Mouse (Mus musculus) c-Kit-negative CD71-positive TER-119-positive erythroid progenitor cells, embryonic 14.5 days (primary cell): ENCODE results near the gene Ciz1.

Source experiments
- DNase-seq: peaks from one replicate; pipeline ENCODE4 v3.0.0-alpha.2; 2013; ENCODE audit warnings: low read depth, low spot score

Ciz1 gene

GRCm38 (mm10) chr2:32319586-32320580 lies 32.2 kb upstream of the Ciz1 start:
- no peak for DNase-seq

GRCm38 (mm10) chr2:32320721-32321120 lies 31.4 kb upstream of the Ciz1 start:
- no peak for DNase-seq

- no peak for DNase-seq
Observed at GRCm38 (mm10) chr2:32321591-32322298, 30.4 kb upstream of the Ciz1 start.

DNA sequence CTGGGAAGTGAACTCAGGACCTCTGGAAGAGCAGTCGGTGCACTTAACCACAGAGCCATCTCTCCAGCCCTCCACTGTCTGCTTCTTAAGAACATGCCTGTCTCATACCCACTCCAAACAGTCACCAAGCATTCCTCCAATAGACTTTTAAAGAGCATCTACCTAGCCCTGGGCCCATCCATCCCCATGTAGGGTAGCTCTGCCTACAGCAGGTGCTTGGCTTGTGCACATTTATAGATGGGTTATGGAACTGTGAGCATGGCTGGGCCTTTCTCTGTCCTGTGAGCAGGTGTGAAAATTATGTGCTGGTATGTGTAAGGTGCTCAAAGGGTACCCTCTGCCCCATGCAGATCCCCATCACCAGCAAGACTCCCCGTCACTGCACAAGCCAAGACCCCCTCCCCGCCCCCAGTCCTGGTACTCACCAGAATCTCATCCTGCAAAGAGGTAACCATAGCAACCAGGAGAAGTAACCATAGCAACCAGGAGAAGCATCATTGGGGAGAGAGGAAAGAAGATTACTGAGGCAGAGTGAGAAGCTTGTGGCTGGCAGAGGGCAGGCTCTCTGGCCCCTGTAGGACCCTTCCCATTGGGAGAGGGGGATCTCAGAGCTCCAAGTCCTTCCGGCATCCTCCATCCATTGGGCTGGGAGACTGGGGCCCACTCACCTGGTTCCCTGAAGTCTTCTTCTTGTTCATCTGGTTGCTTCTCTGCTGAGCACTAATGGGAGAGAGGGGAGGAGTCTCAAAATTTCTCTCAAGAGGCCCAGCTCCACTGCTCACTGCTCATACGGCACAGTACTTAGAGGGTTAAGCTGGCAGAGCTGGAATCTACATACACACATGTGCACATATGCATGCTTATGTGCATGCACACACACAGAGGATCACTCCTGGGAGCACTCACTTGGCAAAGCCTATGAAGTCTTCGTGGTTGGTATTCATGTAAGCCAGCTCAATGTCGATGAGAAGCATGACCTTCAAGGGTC lies 29.1 kb upstream of the Ciz1 start:
- no peak for DNase-seq

GRCm38 (mm10) chr2:32324322-32324721 lies 27.8 kb upstream of the Ciz1 start:
- DNase-seq: no peak

DNA sequence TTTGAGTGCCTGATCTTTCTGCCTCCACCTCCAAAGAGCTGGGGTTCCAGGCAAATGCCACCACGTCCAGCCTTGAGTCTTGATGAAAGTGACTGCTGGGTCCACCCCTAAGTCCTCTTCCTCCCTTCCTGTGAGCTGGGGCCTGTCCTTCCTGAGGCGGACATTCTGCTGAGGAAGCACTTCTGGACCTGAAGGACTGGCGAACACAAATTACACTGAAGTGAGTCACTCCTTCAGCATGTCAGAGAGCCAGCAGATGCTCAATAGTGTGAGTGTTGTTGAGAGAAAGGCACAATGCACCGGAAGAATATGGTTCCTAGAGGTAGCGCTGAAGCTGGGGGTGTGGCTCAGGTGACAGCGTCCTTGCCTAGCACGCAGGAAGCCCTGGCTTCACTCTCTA lies 26.8 kb upstream of the Ciz1 start:
- no peak for DNase-seq

DNA sequence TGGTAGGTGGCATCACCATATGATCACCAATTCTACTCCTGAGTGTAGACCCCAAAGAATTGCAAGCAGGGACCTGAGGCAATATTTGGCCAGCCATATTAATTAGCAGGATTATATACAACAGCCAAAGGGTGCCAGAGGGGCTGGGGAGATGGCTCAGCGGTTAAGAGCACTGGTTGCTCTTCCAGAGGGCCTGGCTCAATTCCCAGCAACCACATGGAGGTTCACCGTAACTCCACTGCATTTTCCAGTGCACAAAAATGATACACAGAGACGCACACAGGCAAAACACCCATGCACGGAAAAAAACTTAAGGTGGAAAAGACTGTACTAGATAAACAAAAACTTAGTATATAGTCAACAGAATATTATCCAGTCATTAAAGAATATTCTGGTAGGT lies 24.9 kb upstream of the Ciz1 start:
- no peak for DNase-seq

DNA sequence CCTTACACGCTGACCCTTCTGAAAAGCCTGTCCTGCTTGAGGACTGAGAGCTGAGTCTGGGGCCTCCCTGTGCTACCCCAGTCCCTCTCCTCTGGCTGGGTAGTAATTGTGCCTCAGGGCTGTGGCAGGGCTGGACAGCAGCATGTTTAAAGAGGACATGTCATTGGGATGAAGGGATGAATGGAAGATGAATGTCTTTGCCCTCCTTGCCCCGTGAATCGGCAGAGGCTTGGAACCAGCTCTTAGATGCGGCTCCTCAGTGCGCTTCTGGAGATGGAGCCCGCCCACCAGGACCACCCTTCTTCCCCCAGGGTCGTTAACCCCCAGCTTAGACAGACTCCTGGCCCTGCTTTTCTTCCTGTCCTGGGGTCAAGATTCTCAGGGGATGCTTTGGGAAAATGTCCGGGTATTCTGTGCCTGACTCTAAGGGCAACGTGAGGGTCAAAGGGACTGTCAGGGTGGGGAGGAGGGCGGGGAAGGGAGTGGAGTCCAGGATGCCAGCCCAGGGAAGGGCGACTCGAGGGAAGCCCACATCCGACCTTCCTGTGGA lies 23.1 kb upstream of the Ciz1 start:
- no peak for DNase-seq

- no peak for DNase-seq
Observed at GRCm38 (mm10) chr2:32329531-32329930, 22.6 kb upstream of the Ciz1 start.

DNA sequence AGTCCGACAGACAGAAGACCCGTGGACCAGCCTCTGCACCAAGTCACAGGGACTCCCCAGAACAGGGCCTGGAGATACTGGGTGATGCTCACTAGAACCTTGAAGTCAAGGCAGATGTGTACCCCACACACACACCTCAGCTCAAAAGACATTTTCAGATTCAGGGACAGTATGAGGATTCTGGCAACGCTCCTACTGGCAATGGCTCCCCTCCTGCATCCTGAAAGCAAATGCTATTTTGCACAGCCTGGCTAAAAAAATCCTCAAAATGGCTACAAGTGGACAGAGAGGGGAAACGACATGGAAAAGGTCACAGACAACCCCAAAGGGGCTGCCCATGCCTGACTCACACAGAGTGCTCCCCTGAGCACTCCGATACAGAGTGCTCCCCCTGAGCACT lies 20.0 kb upstream of the Ciz1 start:
- DNase-seq: no peak

GRCm38 (mm10) chr2:32335888-32336287 lies 16.2 kb upstream of the Ciz1 start:
- DNase-seq: no peak

DNA sequence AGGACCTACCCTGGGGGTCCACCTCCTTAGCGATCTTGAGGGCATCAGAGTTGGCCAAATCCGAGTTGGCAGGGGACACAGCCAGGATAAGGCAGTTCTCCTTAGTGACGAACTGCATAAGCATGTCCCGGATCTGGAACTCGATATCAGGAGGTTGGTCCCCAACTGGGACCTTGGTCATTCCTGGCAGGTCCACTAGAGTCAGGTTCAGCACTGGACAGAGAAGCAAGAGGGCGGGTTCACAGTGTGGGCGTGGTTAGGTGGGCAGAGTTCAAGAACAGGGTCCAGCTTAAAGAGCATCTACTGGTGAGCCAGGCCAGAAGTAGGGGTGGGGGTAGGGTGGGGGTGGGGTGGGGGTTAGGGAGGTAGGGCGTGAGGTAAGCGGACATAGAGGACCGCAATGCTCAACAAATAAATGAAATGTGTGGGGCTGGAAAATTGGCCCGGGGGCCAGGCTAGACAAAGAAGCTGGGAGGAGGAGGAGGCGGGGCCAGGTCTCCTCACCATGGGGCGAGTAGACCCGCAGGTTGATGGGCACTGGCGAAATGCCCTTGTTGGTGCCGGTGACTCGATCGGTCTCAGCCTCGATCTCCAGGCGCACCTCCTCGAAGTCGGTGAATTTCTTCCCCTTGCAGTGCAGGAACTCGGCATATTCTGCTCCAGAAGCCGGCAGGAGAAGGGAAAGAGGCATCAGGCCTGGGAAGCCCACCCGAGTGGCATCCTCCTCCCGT lies 12.1 kb upstream of the Ciz1 start:
- no peak for DNase-seq

DNA sequence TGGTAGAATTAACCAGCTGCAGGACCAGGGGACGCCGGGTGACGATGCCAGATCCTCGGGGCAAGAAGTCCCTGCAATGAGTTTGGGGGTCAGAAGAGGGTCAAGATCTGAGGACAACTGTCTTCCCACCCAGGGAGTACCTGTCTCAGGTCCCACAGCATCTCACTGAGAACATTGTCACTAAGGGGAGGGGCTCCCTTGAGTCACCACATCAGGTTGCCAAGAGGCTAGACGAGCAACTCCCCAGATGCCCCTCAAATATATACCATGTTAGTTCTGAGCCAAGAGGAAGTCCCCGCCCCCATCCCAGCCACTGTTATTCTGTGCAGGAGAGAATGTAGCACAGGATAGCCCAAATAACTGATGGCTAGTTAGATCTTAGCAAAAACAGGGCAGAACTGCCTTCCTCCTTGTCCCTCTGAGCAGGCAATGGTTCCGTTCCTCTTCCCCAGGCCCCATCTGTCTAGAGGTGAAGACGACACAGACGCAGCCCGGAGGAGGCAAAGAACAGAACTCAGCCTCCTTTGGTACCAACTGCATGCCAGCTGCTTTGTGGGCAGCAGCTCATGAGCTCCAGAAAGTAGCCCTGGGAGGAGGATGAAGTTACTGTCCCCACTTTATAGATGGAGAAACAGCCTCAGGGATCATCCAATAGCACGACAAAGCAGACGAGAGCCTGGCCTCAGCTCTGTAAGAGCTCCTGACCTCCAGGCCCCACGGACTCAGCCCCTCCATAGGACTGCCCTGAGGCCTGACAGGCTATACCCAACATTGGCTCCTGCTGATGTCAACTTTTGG lies 11.1 kb upstream of the Ciz1 start:
- no peak for DNase-seq

- DNase-seq: no peak
Observed at GRCm38 (mm10) chr2:32341634-32341939, 10.5 kb upstream of the Ciz1 start.

GRCm38 (mm10) chr2:32342039-32342438 lies 10.1 kb upstream of the Ciz1 start:
- DNase-seq: no peak

DNA sequence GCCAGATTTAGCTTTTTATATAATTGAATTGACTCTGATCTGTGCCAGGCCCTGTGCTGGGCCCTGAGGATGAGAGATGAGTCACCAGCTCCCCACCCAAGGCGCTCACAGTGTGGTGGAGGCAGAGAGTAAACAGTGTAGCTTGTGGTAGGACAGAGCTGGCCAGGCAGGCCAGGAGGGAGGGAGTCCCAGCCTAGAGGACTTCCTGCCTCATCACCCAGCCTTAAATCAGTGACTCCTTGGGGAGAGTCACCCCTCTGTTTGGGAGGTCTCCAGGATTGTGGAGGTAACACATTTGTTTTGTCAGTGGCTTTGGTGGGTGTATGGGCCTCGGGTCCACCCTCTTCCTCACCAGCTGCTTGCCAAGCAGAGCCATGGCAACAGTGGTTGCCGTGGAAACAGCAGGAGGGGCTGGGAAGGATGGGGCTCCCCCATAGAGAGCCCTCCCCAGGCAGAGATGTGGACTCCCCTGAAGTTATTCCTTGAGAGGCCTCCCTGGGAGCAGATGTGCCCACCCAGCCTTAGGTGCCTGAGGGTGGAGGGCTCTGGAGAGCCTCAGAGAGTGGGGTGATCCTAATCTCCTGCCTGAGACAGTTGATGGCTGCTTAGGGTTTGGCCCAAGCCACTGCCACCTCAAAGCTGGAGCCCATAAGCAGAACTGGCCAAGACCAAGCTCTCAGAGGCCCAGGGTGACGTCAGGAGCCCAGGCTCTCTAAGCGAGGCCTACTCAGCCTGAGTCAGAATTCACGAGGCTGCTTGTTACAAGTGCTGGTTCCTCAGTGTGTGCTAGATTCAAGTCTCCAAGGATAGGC lies 9.4 kb upstream of the Ciz1 start:
- DNase-seq: no peak

DNA sequence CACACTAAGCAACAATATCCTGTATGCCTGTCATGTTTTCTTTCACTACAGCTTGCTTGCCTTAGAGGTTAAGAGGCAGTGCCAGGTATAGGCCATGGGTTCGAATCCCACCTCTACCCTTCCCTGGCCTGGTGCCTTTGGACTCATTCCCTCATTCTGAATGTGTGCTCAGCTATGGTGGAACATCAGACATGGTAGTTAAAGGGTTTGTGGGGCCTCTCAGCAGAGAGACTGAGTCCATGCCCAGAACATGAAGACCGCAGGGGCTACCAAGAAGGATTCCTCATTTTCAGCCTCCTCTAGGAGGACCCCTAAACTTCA lies 8.8 kb upstream of the Ciz1 start:
- DNase-seq: no peak

DNA sequence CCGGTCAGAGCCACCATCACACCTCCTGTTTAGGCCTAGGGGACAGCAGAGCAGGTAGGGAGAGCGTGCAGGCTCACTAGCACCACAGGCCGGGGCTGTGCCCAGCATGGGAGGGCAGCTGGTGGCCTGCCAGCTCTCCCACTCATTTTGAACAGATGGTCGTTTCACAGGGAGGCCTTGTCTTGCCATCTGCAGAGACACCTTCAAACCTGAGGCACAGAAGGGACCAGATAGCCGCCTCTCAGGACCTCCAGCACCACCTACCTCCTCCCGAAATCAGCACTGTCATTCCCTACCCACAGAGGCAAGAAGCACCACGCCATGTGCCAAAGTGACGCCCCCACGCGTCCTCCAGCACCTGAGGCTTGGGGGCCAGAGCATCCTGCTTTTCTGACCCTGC lies 8.1 kb upstream of the Ciz1 start:
- DNase-seq: no peak

- no peak for DNase-seq
Observed at GRCm38 (mm10) chr2:32344598-32345321, 7.4 kb upstream of the Ciz1 start.
